Mouse (Mus musculus): ENCODE measurements around the gene Rps18. TPM values are rescaled to one million over a fixed set of nuclear protein-coding genes. Genes with fewer than 3 reads are reported as not detected.
A peak's percentile ranks its signal among the peaks of the same experiment; 100 is the strongest.

Rps18 gene
- total and polyA plus RNA-seq, 2 experiments = 252 to 1,933 TPM

DNA sequence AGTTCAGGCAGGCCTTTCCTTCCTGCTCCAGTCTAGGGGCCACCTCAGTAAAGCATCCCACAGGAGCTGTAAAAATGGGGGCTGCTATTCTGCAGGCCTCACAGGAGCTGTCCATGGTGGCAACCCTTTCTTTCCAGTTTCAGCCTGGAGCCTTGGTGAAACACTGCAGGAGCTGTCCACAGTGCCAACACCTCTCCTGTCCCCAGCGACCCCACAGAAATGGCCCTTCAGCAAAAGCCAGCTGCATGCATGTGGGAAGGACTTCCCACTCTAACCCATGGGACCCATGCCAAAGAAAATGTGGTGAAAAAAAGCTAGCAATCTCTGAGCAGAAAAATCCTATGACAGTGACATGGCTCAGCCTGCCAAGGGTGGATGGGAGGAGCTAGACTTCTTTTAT is 16.9 kb upstream of the Rps18 start:
- Histone ChIP-seq H3K79me2 (ENCODE audit: control insufficient read depth, insufficient read depth, low read length) (peaks cover 1% of the 10 kb centered on the region; the same call in 1 of the 2 replicates), H3K27ac (replicated peaks; ENCODE audit: insufficient read depth, low read depth, low read length) (no peak overlapping the region), H3K4me3 (ENCODE audit: insufficient read depth, low read depth, low read length) (no peak overlapping the region), H3K36me3 (ENCODE audit: control insufficient read depth, insufficient read depth, low read length) (no peaks in the 10 kb centered on the region; the same call in 1 of the 2 replicates), H3K9ac (ENCODE audit: low read depth, low read length) (no peak overlapping the region), H3K4me1 (ENCODE audit: control insufficient read depth, insufficient read depth, low read length) (peaks cover 4% of the 10 kb centered on the region), H3K27me3 (ENCODE audit: control insufficient read depth, insufficient read depth, low read length) (no peaks in the 10 kb centered on the region)
- no peak for TF ChIP-seq POLR2A (IDR thresholded peaks at IDR 0.05; ENCODE audit: extremely low read depth, insufficient read depth, low read length)
- TF ChIP-seq CTCF (IDR thresholded peaks at IDR 0.05; ENCODE audit: low read depth, low read length) = no peak
- DNase-seq (ENCODE audit: extremely low read depth, low read depth, low spot score) = no peak
- WGBS = 14% methylated on average over 1 of the region's 1 CpGs

DNA sequence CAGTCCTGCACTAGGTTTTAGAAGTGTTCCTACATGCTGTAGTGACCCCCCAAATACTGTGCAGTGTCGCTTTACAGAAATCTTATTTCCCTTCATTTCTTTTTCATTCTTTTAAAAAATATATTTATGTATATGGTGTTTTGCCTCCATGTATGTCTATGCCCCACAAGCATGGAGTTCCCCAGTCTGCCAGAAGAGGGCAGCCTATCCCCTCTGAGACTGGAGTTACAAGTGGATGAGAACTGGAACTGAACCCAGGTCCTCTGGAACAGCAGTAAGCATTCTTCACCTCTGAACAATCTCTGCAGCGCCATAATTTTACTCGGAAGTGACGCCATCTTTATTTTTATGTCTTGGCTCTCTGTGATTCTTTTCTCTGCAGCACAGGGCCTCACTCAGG is 13.6 kb upstream of the Rps18 start:
- DNase-seq (ENCODE audit: extremely low read depth, low read depth, low spot score) = no peak
- Histone ChIP-seq H3K9ac (ENCODE audit: low read depth, low read length) (no peak overlapping the region), H3K27me3 (ENCODE audit: control insufficient read depth, insufficient read depth, low read length) (no peaks in the 10 kb centered on the region), H3K4me1 (ENCODE audit: control insufficient read depth, insufficient read depth, low read length) (peaks cover 3% of the 10 kb centered on the region; the same call in 1 of the 2 replicates), H3K4me3 (ENCODE audit: insufficient read depth, low read depth, low read length) (no peak overlapping the region), H3K27ac (replicated peaks; ENCODE audit: insufficient read depth, low read depth, low read length) (no peak overlapping the region), H3K36me3 (ENCODE audit: control insufficient read depth, insufficient read depth, low read length) (peaks cover 5% of the 10 kb centered on the region; the same call in 1 of the 2 replicates), H3K79me2 (ENCODE audit: control insufficient read depth, insufficient read depth, low read length) (no peaks in the 10 kb centered on the region)
- whole genome bisulfite sequencing = 88% methylated on average over 4 of the region's 4 CpGs
- no peak for TF ChIP-seq CTCF (IDR thresholded peaks at IDR 0.05; ENCODE audit: low read depth, low read length)
- no peak for TF ChIP-seq POLR2A (IDR thresholded peaks at IDR 0.05; ENCODE audit: extremely low read depth, insufficient read depth, low read length)

DNA sequence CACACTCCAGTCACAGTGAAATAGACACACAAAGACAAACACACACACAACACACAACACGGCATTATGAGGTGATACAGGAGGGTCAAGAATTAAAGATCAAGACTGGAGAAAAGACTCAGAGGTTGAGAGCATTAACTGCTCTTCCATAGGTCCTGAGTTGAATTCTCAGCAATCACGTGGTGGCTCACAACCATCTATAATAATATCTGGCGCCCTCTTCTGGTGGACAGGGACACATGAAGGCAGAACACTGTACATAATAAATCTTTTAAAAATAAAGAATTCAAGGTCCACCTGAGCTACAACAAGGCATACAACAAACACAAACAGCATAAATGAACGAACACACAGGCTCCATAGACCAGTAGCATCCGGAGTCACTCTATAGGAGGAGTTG is 13.1 kb upstream of the Rps18 start:
- Histone ChIP-seq H3K9ac (ENCODE audit: low read depth, low read length) (no peak overlapping the region), H3K27me3 (ENCODE audit: control insufficient read depth, insufficient read depth, low read length) (no peaks in the 10 kb centered on the region), H3K79me2 (ENCODE audit: control insufficient read depth, insufficient read depth, low read length) (no peaks in the 10 kb centered on the region), H3K36me3 (ENCODE audit: control insufficient read depth, insufficient read depth, low read length) (peaks cover 5% of the 10 kb centered on the region; the same call in 1 of the 2 replicates), H3K4me1 (ENCODE audit: control insufficient read depth, insufficient read depth, low read length) (peaks cover 3% of the 10 kb centered on the region; the same call in 1 of the 2 replicates), H3K27ac (replicated peaks; ENCODE audit: insufficient read depth, low read depth, low read length) (no peak overlapping the region), H3K4me3 (ENCODE audit: insufficient read depth, low read depth, low read length) (no peak overlapping the region)
- peak; percentile 65 for DNase-seq (ENCODE audit: extremely low read depth, low read depth, low spot score)
- WGBS = 35% methylated on average over 5 of the region's 5 CpGs
- TF ChIP-seq CTCF (IDR thresholded peaks at IDR 0.05; ENCODE audit: low read depth, low read length) = no peak
- TF ChIP-seq POLR2A (IDR thresholded peaks at IDR 0.05; ENCODE audit: extremely low read depth, insufficient read depth, low read length) = no peak

DNA sequence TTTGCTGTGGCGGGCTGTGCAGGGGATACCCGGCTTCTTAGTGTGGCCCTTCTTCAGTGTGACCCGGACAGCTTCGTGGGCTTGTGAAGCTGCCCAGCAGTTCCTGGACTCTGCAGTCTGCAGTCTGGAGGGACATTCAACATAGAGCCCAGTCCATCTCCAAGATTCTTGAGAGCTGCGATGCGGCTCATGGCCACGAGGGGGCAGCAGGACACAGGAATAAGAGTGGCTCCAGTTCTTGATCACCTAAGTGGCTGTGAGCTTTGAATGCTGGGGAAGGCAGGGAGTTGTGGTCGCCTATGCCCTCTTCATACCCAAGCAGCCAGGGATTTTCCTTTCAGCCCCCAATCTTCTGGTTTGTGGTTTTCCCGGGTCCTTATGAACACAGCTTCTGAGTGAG is 12.7 kb upstream of the Rps18 start:
- Histone ChIP-seq H3K79me2 (ENCODE audit: control insufficient read depth, insufficient read depth, low read length) (no peaks in the 10 kb centered on the region), H3K4me1 (ENCODE audit: control insufficient read depth, insufficient read depth, low read length) (peaks cover 3% of the 10 kb centered on the region; the same call in 1 of the 2 replicates), H3K9ac (ENCODE audit: low read depth, low read length) (no peak overlapping the region), H3K36me3 (ENCODE audit: control insufficient read depth, insufficient read depth, low read length) (peaks cover 5% of the 10 kb centered on the region; the same call in 1 of the 2 replicates), H3K4me3 (ENCODE audit: insufficient read depth, low read depth, low read length) (no peak overlapping the region), H3K27me3 (ENCODE audit: control insufficient read depth, insufficient read depth, low read length) (no peaks in the 10 kb centered on the region), H3K27ac (replicated peaks; ENCODE audit: insufficient read depth, low read depth, low read length) (no peak overlapping the region)
- DNase-seq (ENCODE audit: extremely low read depth, low read depth, low spot score) = peak; percentile 68
- 2% methylated on average over 9 of the region's 9 CpGs for WGBS
- TF ChIP-seq CTCF (IDR thresholded peaks at IDR 0.05; ENCODE audit: low read depth, low read length) (peak; percentile 97), POLR2A (IDR thresholded peaks at IDR 0.05; ENCODE audit: extremely low read depth, insufficient read depth, low read length) (no peak)

DNA sequence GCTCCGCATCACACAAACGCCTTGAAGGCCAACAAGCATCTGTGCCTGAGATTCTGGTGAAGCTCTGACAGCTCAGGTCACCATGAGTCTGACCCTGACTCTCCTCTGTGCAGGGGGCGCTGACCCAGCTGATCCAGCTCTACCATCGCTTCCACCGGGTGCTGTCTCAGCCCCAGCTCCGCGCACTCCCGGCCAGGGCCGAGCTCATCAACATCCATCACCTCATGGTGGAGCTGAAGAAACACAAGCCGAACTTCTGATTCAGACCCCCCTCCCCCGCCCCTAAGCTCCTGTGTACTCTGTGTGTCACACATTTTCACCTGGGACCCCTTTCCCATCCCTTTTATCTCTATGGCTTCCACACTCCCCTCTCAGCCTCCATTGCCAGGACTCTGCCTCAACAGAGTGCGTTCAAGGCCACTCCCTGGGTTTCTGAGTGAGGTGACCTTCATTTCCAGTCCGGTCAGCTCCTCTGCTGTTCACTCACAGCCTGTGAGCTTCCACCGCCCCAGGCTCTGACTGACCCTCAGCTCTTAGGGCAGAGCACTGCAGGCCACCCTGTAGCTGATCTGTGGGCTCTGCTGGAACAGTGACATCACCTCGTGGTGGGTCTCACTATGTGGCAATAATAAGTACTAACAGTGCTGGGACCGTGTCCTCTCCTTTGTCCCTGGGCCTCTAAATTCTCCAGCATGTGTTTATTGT is 10.2 kb upstream of the Rps18 start:
- no peaks in the 10 kb centered on the region for H3K27me3 ChIP-seq (ENCODE audit: control insufficient read depth, insufficient read depth, low read length)
- H3K36me3 ChIP-seq (ENCODE audit: control insufficient read depth, insufficient read depth, low read length) = peaks cover 5% of the 10 kb centered on the region; the same call in 1 of the 2 replicates
- H3K4me3 ChIP-seq (ENCODE audit: insufficient read depth, low read depth, low read length) = no peak overlapping the region
- H3K9ac ChIP-seq (ENCODE audit: low read depth, low read length) = no peak overlapping the region
- no peak overlapping the region for H3K27ac ChIP-seq (replicated peaks; ENCODE audit: insufficient read depth, low read depth, low read length)
- WGBS = 85% methylated on average over 16 of the region's 16 CpGs
- no peak for DNase-seq (ENCODE audit: extremely low read depth, low read depth, low spot score)
- peaks cover 3% of the 10 kb centered on the region; the same call in 1 of the 2 replicates for H3K4me1 ChIP-seq (ENCODE audit: control insufficient read depth, insufficient read depth, low read length)
- no peaks in the 10 kb centered on the region for H3K79me2 ChIP-seq (ENCODE audit: control insufficient read depth, insufficient read depth, low read length)
- TF ChIP-seq POLR2A (IDR thresholded peaks at IDR 0.05; ENCODE audit: extremely low read depth, insufficient read depth, low read length) (no peak), CTCF (IDR thresholded peaks at IDR 0.05; ENCODE audit: low read depth, low read length) (no peak)

Data from liver, adult 2 months (tissue).